Mouse (Mus musculus) hindbrain, embryonic 12.5 days (tissue): ENCODE measurements at regions not wholly inside any gene's neighbourhood (a gene's known extent, or its start where the extent isn't known, plus 50 kb on each side); places are given as distances from the start of the nearest gene placed in this dataset.

Experiments
- ATAC-seq: fragments of 200-750 bp; cut with Nextera tagmentation; 2 replicates; pipeline ENCODE4 v1.8.0; 2017; ENCODE audit warnings: moderate TSS enrichment; ENCODE audit not compliant: low FRiP score
- H3K27ac ChIP-seq: fragments of 300-500 bp; sonication (generic); 2 replicates; pipeline ENCODE4 v1.5.1; 2016; ENCODE audit warnings: mild to moderate bottlenecking
- H3K27me3 ChIP-seq: fragments of 300-500 bp; sonication (generic); 2 replicates; pipeline ENCODE4 v1.6.1; 2016; ENCODE audit warnings: mild to moderate bottlenecking
- H3K36me3 ChIP-seq: fragments of 300-500 bp; sonication (generic); 2 replicates; pipeline ENCODE4 v1.6.1; 2016; ENCODE audit warnings: mild to moderate bottlenecking
- H3K4me1 ChIP-seq: fragments of 300-500 bp; sonication (generic); 2 replicates; pipeline ENCODE4 v1.6.1; 2016
- H3K4me2 ChIP-seq: fragments of 300-500 bp; sonication (generic); replicated peaks from 2 replicates; pipeline ENCODE4 v1.6.1; 2016; ENCODE audit warnings: mild to moderate bottlenecking
- H3K4me3 ChIP-seq: fragments of 300-500 bp; sonication (generic); 2 replicates; pipeline ENCODE4 v1.5.1; 2016; ENCODE audit warnings: mild to moderate bottlenecking
- H3K9ac ChIP-seq: fragments of 300-500 bp; sonication (generic); 2 replicates; pipeline ENCODE4 v1.6.1; 2016; ENCODE audit warnings: mild to moderate bottlenecking, moderate library complexity
- H3K9me3 ChIP-seq: fragments of 300-500 bp; sonication (generic); replicated peaks from 2 replicates; pipeline ENCODE4 v1.6.1; 2016; ENCODE audit warnings: mild to moderate bottlenecking
- WGBS: fragments of 180-500 bp; shearing (Covaris S2); methylation state at CpG from one replicate; pipeline ENCODE4 v1.1.7; 2016; 5-methylcytosine and 5-hydroxymethylcytosine counted together

DNA sequence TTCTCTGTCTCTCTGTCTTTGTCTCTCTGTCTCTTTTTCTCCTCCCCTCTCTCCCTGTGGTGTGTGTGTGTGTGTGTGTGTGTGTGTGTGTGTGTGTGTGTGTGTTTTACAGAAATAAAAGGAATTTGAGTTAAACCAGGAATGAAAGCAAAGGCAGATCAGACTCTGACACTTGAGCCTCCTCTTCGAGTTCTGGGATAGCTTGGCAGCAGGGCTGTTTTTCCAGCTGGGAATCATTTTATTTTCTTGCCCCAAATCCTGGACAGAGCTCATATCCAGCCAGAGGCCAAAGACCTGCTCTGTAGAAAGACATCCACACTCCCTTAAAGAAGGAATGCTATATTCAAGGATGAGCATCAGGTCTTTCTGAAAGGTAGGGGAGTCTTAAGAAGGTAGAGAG is 450.2 kb upstream of the Cdh11 start:
- ATAC-seq, result no peak
- H3K9me3 ChIP-seq, result no peaks in the 10 kb centered on the region
- no peak overlapping the region for H3K4me3 ChIP-seq
- no peaks in the 10 kb centered on the region for H3K27me3 ChIP-seq
- H3K4me2 ChIP-seq, result no peak overlapping the region
- H3K27ac ChIP-seq, result no peak overlapping the region
- H3K9ac ChIP-seq, result no peak overlapping the region
- H3K4me1 ChIP-seq, result no peaks in the 10 kb centered on the region
- no peaks in the 10 kb centered on the region for H3K36me3 ChIP-seq
- WGBS, result 50% methylated on average over 1 of the region's 1 CpGs

DNA sequence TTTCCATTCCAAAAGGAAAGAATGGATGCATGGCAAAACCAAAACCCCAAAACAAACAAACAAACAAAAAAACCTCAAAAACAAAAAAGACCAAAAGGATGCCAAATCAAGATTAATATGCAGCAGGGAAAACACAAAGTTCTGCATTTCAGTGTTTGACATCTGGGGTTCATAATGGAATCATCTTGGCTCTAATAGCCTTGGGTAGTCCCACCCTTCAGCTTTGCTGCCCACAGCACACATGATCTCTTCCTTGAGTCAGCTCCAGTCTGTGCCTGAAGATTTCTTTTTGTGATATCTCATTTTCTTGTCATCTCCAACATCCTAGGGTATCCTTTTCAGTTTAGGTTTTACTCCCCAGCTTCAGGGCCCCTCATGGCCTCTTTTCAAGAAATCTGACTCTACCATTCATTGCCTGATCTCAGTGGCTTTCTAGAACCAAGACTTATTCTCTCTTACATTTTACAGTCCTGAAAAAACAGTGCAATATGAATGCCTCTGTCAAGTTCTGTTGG is 453.1 kb upstream of the Cdh11 start:
- Histone ChIP-seq H3K4me1 (no peaks in the 10 kb centered on the region), H3K27me3 (no peaks in the 10 kb centered on the region), H3K4me3 (no peak overlapping the region), H3K9me3 (no peaks in the 10 kb centered on the region), H3K9ac (no peak overlapping the region), H3K4me2 (no peak overlapping the region), H3K27ac (no peak overlapping the region), H3K36me3 (no peaks in the 10 kb centered on the region)
- ATAC-seq, result no peak

DNA sequence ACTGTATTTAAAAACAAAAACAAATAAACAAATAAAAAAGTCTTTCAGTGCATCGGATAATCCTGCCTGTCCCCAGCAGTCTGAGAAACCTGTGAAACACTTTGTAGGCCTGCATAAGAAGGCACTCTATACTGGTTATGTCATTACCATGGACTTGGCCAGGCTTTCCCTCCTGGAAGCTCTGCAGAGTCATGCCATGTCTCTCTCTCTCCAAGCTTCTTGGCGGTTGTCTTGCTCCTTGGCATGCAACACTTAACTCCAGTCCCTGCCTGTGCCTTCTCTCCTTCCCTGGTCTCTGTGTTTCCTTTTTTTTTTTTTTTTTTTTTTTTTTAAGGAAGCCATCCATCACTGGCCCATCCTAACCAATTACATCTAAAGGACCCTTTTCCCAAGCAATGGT is 458.7 kb upstream of the Cdh11 start:
- H3K4me3 ChIP-seq, result no peak overlapping the region
- WGBS, result 77% methylated on average over 2 of the region's 2 CpGs
- no peaks in the 10 kb centered on the region for H3K27me3 ChIP-seq
- no peaks in the 10 kb centered on the region for H3K36me3 ChIP-seq
- no peak overlapping the region for H3K4me2 ChIP-seq
- no peak overlapping the region for H3K9ac ChIP-seq
- 0 out of 2 replicates have a peak, but pooled peaks cover 3% of the 10 kb centered on the region for H3K9me3 ChIP-seq
- no peak for ATAC-seq
- H3K4me1 ChIP-seq, result peaks cover 9% of the 10 kb centered on the region
- no peak overlapping the region for H3K27ac ChIP-seq

- ATAC-seq, result no peak
- H3K4me2 ChIP-seq, result no peak overlapping the region
- WGBS, result 86% methylated on average over 6 of the region's 6 CpGs
Measured at GRCm38 (mm10) chr8:103244658-103245057, 459.2 kb upstream of the Cdh11 start.

DNA sequence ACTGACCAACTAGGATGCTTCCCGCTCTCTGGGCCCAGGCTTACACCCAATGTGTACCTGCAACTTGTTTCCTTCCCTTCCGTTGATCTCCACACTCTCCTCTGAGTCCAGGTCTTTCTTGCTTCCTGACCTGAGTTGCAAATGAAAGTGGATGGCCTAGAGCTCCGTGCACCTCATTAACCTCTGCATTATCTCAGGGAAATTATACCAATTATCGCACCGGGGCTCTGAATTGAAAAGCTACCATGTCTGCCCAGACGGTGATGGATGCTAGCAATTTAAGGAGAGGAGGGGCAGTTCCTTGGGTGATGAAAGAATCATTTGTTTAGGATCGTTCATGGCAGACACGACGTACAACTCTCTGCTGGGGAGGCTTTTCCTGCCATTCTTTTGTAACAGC is 460.4 kb upstream of the Cdh11 start:
- Histone ChIP-seq H3K9me3 (0 out of 2 replicates have a peak, but pooled peaks cover 3% of the 10 kb centered on the region), H3K4me2 (no peak overlapping the region), H3K27me3 (no peaks in the 10 kb centered on the region), H3K4me3 (no peak overlapping the region), H3K27ac (no peak overlapping the region), H3K4me1 (peaks cover 9% of the 10 kb centered on the region), H3K36me3 (no peaks in the 10 kb centered on the region), H3K9ac (no peak overlapping the region)
- ATAC-seq, result peak; percentile 81
- 21% methylated on average over 9 of the region's 9 CpGs for WGBS

More at GRCm38 (mm10) chr8:103244658-103245057, 459.2 kb upstream of the Cdh11 start:
- H3K4me3 ChIP-seq, result no peak overlapping the region
- H3K36me3 ChIP-seq, result no peaks in the 10 kb centered on the region
- 0 out of 2 replicates have a peak, but pooled peaks cover 3% of the 10 kb centered on the region for H3K9me3 ChIP-seq
- H3K27ac ChIP-seq, result no peak overlapping the region
- no peaks in the 10 kb centered on the region for H3K27me3 ChIP-seq
- no peak overlapping the region for H3K9ac ChIP-seq
- H3K4me1 ChIP-seq, result peaks cover 9% of the 10 kb centered on the region

DNA sequence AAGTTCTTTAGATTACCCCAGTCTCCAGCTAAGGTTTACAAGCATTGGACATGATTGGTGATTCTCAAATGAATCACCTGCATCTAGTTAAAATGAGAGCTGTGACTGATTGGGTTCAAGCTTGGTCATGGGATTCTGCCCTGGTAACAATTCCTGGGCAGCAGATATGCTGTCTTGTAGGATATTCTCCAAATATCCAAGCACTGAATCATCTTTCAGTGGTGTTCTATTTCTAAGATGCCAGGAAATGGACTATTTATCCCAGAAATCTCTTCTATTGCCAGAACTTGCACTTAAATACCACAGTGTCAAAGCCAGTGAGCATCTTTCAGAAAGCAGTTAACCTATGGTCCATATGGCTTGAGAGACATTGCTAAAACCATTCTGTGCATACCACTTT is 475.8 kb upstream of the Cdh11 start:
- no peak overlapping the region for H3K4me2 ChIP-seq
- no peaks in the 10 kb centered on the region for H3K4me1 ChIP-seq
- H3K4me3 ChIP-seq, result no peak overlapping the region
- no peak for ATAC-seq
- 0 out of 2 replicates have a peak, but pooled peaks cover 2% of the 10 kb centered on the region for H3K9me3 ChIP-seq
- H3K27ac ChIP-seq, result no peak overlapping the region
- no peaks in the 10 kb centered on the region for H3K27me3 ChIP-seq
- H3K9ac ChIP-seq, result no peak overlapping the region
- H3K36me3 ChIP-seq, result no peaks in the 10 kb centered on the region

- Histone ChIP-seq H3K36me3 (no peaks in the 10 kb centered on the region), H3K4me2 (no peak overlapping the region), H3K4me1 (peaks cover 12% of the 10 kb centered on the region; the same call in 1 of the 2 replicates), H3K27me3 (no peaks in the 10 kb centered on the region), H3K9me3 (no peaks in the 10 kb centered on the region), H3K27ac (no peak overlapping the region), H3K4me3 (no peak overlapping the region), H3K9ac (no peak overlapping the region)
- ATAC-seq, result no peak
- 93% methylated on average over 3 of the region's 3 CpGs for WGBS
Measured at GRCm38 (mm10) chr8:103270035-103270434, 484.6 kb upstream of the Cdh11 start.

- Histone ChIP-seq H3K27me3 (no peaks in the 10 kb centered on the region), H3K9ac (no peak overlapping the region), H3K9me3 (no peaks in the 10 kb centered on the region), H3K4me2 (no peak overlapping the region), H3K4me1 (peaks cover 12% of the 10 kb centered on the region; the same call in 1 of the 2 replicates), H3K4me3 (no peak overlapping the region), H3K27ac (no peak overlapping the region), H3K36me3 (no peaks in the 10 kb centered on the region)
- 32% methylated on average over 9 of the region's 9 CpGs for WGBS
- ATAC-seq, result 0 out of 2 replicates have a peak, but pooled peaks have one; percentile 35
Measured at GRCm38 (mm10) chr8:103270815-103271553, 485.5 kb upstream of the Cdh11 start.

DNA sequence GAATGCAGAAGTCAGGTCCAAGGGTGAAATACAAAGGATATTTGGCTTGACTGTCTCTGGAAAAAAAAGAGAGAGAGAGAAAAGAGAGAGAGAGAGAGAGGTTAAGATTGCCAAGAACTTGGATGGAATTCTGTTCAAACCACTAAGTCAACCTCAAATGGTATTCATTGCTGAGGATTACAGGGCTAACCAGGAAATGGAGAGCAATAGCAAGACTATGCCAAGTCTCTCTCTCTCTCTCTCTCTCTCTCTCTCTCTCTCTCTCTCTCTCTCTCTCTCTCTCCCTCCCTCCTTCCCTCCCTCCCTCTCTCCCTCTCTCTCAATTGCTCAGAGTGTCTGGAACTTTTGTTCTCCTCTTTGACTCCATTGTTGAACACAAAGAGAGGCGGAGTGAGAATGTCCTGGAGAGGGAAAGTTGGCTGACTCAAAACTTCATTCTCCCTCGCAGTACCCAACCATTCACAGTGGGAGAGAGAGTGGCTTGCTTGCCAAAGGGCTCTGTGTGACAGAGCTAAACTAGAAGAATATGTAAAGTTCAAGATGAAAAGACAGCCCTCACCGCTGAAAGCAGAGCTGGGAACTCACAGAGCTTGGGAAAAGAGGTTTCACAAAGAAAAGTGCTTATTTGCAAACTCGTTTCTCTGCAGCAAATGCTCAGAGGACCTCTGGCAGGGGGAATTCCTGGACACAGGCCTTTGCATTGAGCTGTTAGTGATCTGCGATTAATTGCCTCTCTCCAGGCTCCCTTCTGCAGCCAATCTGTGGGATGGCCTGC is 487.1 kb upstream of the Cdh11 start:
- peaks cover 12% of the 10 kb centered on the region; the same call in 1 of the 2 replicates for H3K4me1 ChIP-seq
- no peaks in the 10 kb centered on the region for H3K9me3 ChIP-seq
- H3K36me3 ChIP-seq, result no peaks in the 10 kb centered on the region
- H3K4me2 ChIP-seq, result no peak overlapping the region
- H3K9ac ChIP-seq, result no peak overlapping the region
- H3K27ac ChIP-seq, result peak overlapping the region; percentile 69
- no peak overlapping the region for H3K4me3 ChIP-seq
- H3K27me3 ChIP-seq, result no peaks in the 10 kb centered on the region
- peak; percentile 73 for ATAC-seq
- WGBS, result 9% methylated on average over 5 of the region's 5 CpGs

GRCm38 (mm10) chr8:103273476-103273875 is 488.0 kb upstream of the Cdh11 start:
- WGBS, result 94% methylated on average over 2 of the region's 2 CpGs
- H3K9ac ChIP-seq, result no peak overlapping the region
- no peaks in the 10 kb centered on the region for H3K9me3 ChIP-seq
- H3K27ac ChIP-seq, result peak overlapping the region; percentile 69; the same call in 1 of the 2 replicates
- peaks cover 12% of the 10 kb centered on the region; the same call in 1 of the 2 replicates for H3K4me1 ChIP-seq
- no peak overlapping the region for H3K4me2 ChIP-seq
- no peak for ATAC-seq
- H3K36me3 ChIP-seq, result no peaks in the 10 kb centered on the region
- H3K4me3 ChIP-seq, result no peak overlapping the region
- H3K27me3 ChIP-seq, result no peaks in the 10 kb centered on the region

DNA sequence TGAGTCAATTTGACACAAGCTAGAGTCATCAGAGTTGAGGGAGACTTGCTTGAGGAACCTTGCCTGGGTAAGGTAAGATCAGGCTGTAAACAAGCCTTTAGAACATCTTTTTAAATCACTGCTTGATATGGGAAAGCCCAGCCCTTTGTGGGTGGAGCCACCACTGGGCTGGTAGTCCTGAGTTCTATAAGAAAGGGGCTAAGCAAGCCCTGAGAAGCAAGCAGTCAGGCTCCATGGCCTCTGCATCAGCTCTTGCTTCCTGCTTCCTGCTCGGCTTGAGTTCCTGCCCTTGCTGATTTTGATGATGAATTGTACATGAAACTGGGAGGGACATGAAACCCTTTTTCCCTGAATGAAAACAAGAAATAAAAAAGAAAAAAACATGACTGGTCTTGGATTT is 496.4 kb upstream of the Cdh11 start:
- Histone ChIP-seq H3K27me3 (no peaks in the 10 kb centered on the region), H3K9me3 (no peaks in the 10 kb centered on the region)
- WGBS, result 50% methylated on average over 1 of the region's 1 CpGs

DNA sequence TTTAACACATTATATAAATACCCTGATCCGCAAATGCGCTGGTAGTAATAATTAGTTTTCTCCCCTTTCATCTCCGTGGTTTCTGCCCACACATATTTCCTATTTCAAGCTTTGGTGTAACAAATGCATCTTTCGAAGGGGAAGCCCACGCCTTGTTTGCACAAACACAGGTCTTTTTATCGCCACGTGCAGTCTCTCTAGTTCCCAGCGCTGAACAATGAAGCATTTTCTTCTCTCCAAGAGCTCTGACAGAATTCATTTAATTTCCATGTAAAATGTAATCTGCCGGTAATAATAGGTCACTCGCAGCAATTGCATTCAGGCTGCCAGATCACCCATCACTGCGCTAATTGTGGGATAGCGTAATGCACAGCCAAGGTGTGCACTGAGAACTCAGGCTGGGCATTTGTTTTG is 503.1 kb upstream of the Cdh11 start:
- 0 out of 2 replicates have a peak, but pooled peaks have one; percentile 26 for ATAC-seq
- no peak overlapping the region; the same call in 1 of the 2 replicates for H3K4me2 ChIP-seq

More for the DNA sequence above, 496.4 kb upstream of the Cdh11 start:
- Histone ChIP-seq H3K4me2 (no peak overlapping the region), H3K4me3 (no peak overlapping the region), H3K27ac (no peak overlapping the region), H3K9ac (no peak overlapping the region), H3K36me3 (no peaks in the 10 kb centered on the region), H3K4me1 (no peaks in the 10 kb centered on the region)
- no peak for ATAC-seq

More for the DNA sequence above, 503.1 kb upstream of the Cdh11 start:
- Histone ChIP-seq H3K36me3 (no peaks in the 10 kb centered on the region), H3K9ac (no peak overlapping the region), H3K4me3 (no peak overlapping the region), H3K4me1 (peaks cover 7% of the 10 kb centered on the region), H3K27me3 (peaks cover 13% of the 10 kb centered on the region), H3K9me3 (no peaks in the 10 kb centered on the region), H3K27ac (no peak overlapping the region)
- WGBS, result 42% methylated on average over 12 of the region's 12 CpGs
